7 mouse cellular contexts compared by ENCODE assay signal in the genomic region with DNA sequence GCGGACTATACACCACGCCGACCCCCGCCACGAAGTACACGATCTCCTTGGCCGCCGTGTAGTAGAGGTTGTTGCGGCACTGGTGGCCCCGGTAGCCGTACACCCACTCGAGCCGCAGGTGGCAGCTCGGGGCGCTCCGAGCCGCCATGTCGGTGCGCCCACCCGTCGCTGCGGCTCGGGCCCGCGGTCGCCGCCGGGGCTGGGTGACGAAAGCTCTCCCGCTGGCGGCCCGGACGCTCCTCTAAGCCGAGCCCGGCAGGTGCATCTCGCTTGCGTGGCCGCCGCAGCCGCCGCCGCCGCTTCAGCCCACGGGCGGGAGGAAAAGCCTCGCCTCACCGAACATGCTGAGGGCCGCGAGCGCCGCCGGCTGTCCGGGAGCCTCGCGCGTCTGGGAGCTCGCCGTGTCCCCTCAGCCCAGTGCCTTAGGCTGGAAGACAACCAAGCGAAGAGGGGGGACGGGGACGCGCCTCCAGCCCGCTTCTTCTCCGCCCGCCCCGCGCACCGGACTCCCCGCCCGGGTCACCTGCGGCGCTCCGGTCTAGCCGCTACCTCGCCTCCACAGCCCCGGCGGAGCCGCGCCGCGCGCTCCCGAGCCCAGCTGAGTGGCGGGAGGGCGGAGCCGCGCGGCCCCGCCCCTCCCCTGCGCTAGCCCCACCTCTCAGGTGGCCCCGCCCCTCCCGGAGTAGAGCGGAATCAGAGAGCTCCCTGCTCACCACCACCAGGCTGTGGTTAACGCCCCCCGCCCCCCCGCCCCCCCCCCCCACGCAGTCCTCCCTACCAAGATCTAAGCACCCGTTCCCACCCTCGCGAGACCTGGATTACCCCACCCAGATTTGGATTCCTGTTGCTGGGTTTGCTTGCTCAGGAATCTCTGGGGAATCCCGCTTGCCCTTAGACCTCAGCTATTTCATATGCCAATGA. TPM values are rescaled to one million over a fixed set of nuclear protein-coding genes. Genes with fewer than 3 reads are reported as not detected.
DNase-seq lines count a peak whose midpoint lies in the region; ATAC-seq lines count a peak whose summit lies in the region.

A gene (minus strand): TSS at position 604 of the 921 bp plus-strand sequence.

- 0 out of 2 replicates have a peak, but pooled peaks cover 2% of the 10 kb centered on the region for H3K4me1 ChIP-seq in intestine, embryonic 15.5 days (replicated peaks)
- H3K4me1 ChIP-seq in midbrain, embryonic 10.5 days = peaks cover 26% of the 10 kb centered on the region

- H3K27ac ChIP-seq in intestine, embryonic 15.5 days = no peak within 1 kb of the TSS
- H3K27ac ChIP-seq in midbrain, embryonic 10.5 days (replicated peaks) = peak within 1 kb of the TSS; percentile 96

- no peaks in the 10 kb centered on the region for H3K9me3 ChIP-seq in intestine, embryonic 15.5 days
- no peaks in the 10 kb centered on the region for H3K9me3 ChIP-seq in midbrain, embryonic 10.5 days (replicated peaks)

- H3K4me2 ChIP-seq in intestine, embryonic 15.5 days (replicated peaks) = peak within 1 kb of the TSS; percentile 94

- peak; percentile 91 for DNase-seq in adrenal gland, adult 2 months
- peak; percentile 87 for DNase-seq in embryo, embryonic 10.5 days (ENCODE audit: low spot score)
- peak; percentile 82 for DNase-seq in gastrocnemius, postnatal 25 days
- peak; percentile 80 to 85 for DNase-seq in left cerebral cortex, postnatal 36 days (ENCODE audit: low spot score in 2 of 2)
- peak; percentile 92 for DNase-seq in midbrain, embryonic 10.5 days (ENCODE audit: low spot score)
- peak; percentile 83 for DNase-seq in right cerebral cortex, postnatal 4 days

- ATAC-seq in intestine, embryonic 15.5 days = peak; percentile 96

- H3K27me3 ChIP-seq in intestine, embryonic 15.5 days (replicated peaks) = peaks cover 7% of the 10 kb centered on the region
- H3K27me3 ChIP-seq in midbrain, embryonic 10.5 days (ENCODE audit: low read depth, poor library complexity, severe bottlenecking) = no peaks in the 10 kb centered on the region

- intact Hi-C loops in left cerebral cortex, postnatal 36 days (cut with DNase I) = no loop called here

- H3K9ac ChIP-seq in intestine, embryonic 15.5 days = peak within 1 kb of the TSS; percentile 60

- no peaks in the 10 kb centered on the region for H3K36me3 ChIP-seq in intestine, embryonic 15.5 days
- H3K36me3 ChIP-seq in midbrain, embryonic 10.5 days = 0 out of 2 replicates have a peak, but pooled peaks cover 1% of the 10 kb centered on the region

- WGBS in intestine, embryonic 15.5 days = under 1% methylated on average over 97 of the region's 101 CpGs
- under 1% methylated on average over 93 of the region's 101 CpGs for WGBS in midbrain, embryonic 10.5 days

- H3K4me3 ChIP-seq in intestine, embryonic 15.5 days (replicated peaks) = peak within 1 kb of the TSS; percentile 75
- peak within 1 kb of the TSS; percentile 95 for H3K4me3 ChIP-seq in midbrain, embryonic 10.5 days

RNA-seq across cellular contexts. Expression of the gene that starts here (rescaled TPM):
- 10 to 100 TPM; 20.4 to 23.4 TPM for total RNA-seq in adrenal gland, adult 2 months (2021)
- 3.7 and 5.5 TPM in 2 replicates for polyA plus RNA-seq in adrenal gland, adult 2 months (2012; rRNA removed)
- total RNA-seq in gastrocnemius, postnatal 25 days (2021) = 1 to 10 TPM; 2.4 TPM
- 7.6 and 9.3 TPM in 2 replicates for polyA plus RNA-seq in intestine, embryonic 15.5 days (2015; fragmentation: Nextera tagmentation; extraction: Ambion mirVana)
- 100 to 1,000 TPM in 1 of 2 experiments, 10 to 100 TPM in 1; 50.5 to 105 TPM for total RNA-seq in left cerebral cortex, postnatal 36 days (2021)
- 19.4 and 27.4 TPM in 2 replicates for polyA plus RNA-seq in midbrain, embryonic 10.5 days (2016; fragmentation: Nextera tagmentation; extraction: Ambion mirVana)

Comparison
In these comparisons a context has a peak if more than half of its experiments do, and no peak if none do; other contexts are left out.
1. RNA of the gene that starts here (total RNA-seq): 50.5 to 105 TPM in left cerebral cortex, postnatal 36 days and 20.4 to 23.4 TPM in adrenal gland, adult 2 months; 2.4 TPM in gastrocnemius, postnatal 25 days; every median in the first group is over 4 times any median in the second.
2. Peak in every context shown above with its lines, with median percentiles within 50 percentile points of each other: DNase-seq.